Mouse (Mus musculus) kidney, embryonic 15.5 days (tissue): ENCODE measurements at regions not wholly inside any gene's neighbourhood (a gene's known extent, or its start where the extent isn't known, plus 50 kb on each side); places are given as distances from the start of the nearest gene placed in this dataset.

Experiments used
- ATAC-seq: fragments of 200-750 bp; cut with Nextera tagmentation; replicated peaks from 2 replicates; pipeline ENCODE4 v1.8.0; 2017; ENCODE audit warnings: moderate TSS enrichment; ENCODE audit not compliant: low FRiP score
- H3K27ac ChIP-seq: fragments of 300-500 bp; sonication (generic); 2 replicates; pipeline ENCODE4 v1.5.1; 2015; ENCODE audit warnings: mild to moderate bottlenecking, inconsistent platforms
- H3K27me3 ChIP-seq: fragments of 300-500 bp; sonication (generic); 2 replicates; pipeline ENCODE4 v1.6.1; 2015; ENCODE audit warnings: inconsistent platforms
- H3K36me3 ChIP-seq: fragments of 300-500 bp; sonication (generic); 2 replicates; pipeline ENCODE4 v1.6.1; 2015; ENCODE audit warnings: inconsistent platforms
- H3K4me1 ChIP-seq: fragments of 300-500 bp; sonication (generic); 2 replicates; pipeline ENCODE4 v1.6.1; 2015; ENCODE audit warnings: inconsistent platforms
- H3K4me2 ChIP-seq: fragments of 300-500 bp; sonication (generic); 2 replicates; pipeline ENCODE4 v1.6.1; 2015; ENCODE audit warnings: moderate library complexity, mild to moderate bottlenecking, inconsistent platforms
- H3K4me3 ChIP-seq: fragments of 300-500 bp; sonication (generic); replicated peaks from 2 replicates; pipeline ENCODE4 v1.5.1; 2015; ENCODE audit warnings: mild to moderate bottlenecking, inconsistent platforms
- H3K9ac ChIP-seq: fragments of 300-500 bp; sonication (generic); 2 replicates; pipeline ENCODE4 v1.6.1; 2015; ENCODE audit warnings: mild to moderate bottlenecking, inconsistent platforms
- H3K9me3 ChIP-seq: fragments of 300-500 bp; sonication (generic); replicated peaks from 2 replicates; pipeline ENCODE4 v1.6.1; 2016; ENCODE audit warnings: inconsistent platforms
- WGBS: fragments of 180-500 bp; shearing (Covaris S2); methylation state at CpG from one replicate; pipeline ENCODE4 v1.1.7; 2015; ENCODE audit warnings: mixed read lengths; 5-methylcytosine and 5-hydroxymethylcytosine counted together

- no peak overlapping the region for H3K27ac ChIP-seq
- H3K9ac ChIP-seq = no peak overlapping the region
- H3K4me2 ChIP-seq = no peak overlapping the region
- 70% methylated on average over 4 of the region's 4 CpGs for WGBS
- no peaks in the 10 kb centered on the region for H3K4me1 ChIP-seq
- ATAC-seq = no peak
- H3K27me3 ChIP-seq = no peaks in the 10 kb centered on the region
- H3K36me3 ChIP-seq = no peaks in the 10 kb centered on the region
- no peak overlapping the region for H3K4me3 ChIP-seq
- no peaks in the 10 kb centered on the region for H3K9me3 ChIP-seq
These were observed 932.0 kb downstream of the Jrkl start for GRCm38 (mm10) chr9:12313517-12314075.

- Histone ChIP-seq H3K36me3 (no peaks in the 10 kb centered on the region), H3K27me3 (no peaks in the 10 kb centered on the region), H3K9ac (no peak overlapping the region), H3K9me3 (no peaks in the 10 kb centered on the region), H3K4me3 (no peak overlapping the region), H3K27ac (no peak overlapping the region), H3K4me2 (no peak overlapping the region), H3K4me1 (no peaks in the 10 kb centered on the region)
- ATAC-seq = no peak
- WGBS = 80% methylated on average over 1 of the region's 1 CpGs
These were observed 932.6 kb downstream of the Jrkl start for GRCm38 (mm10) chr9:12313027-12313426.
